Mouse (Mus musculus): ENCODE measurements around the gene 1700008O03Rik.
A peak's percentile ranks its signal among the peaks of the same experiment; 100 is the strongest.

The 1700008O03Rik gene

GRCm38 (mm10) chr7:44343459-44344015, 42.1 kb downstream of the 1700008O03Rik start:
- no peak for DNase-seq (ENCODE audit: low read depth)

GRCm38 (mm10) chr7:44341714-44342113, 43.9 kb downstream of the 1700008O03Rik start:
- DNase-seq (ENCODE audit: low read depth) = no peak

- DNase-seq (ENCODE audit: low read depth) = no peak
These were observed 44.5 kb downstream of the 1700008O03Rik start for GRCm38 (mm10) chr7:44341119-44341518.

GRCm38 (mm10) chr7:44340226-44340625, 45.4 kb downstream of the 1700008O03Rik start:
- DNase-seq (ENCODE audit: low read depth) = no peak

- DNase-seq (ENCODE audit: low read depth) = no peak
These were observed 48.3 kb downstream of the 1700008O03Rik start for GRCm38 (mm10) chr7:44337121-44337849.

- no peak for DNase-seq (ENCODE audit: low read depth)
These were observed 49.3 kb downstream of the 1700008O03Rik start for GRCm38 (mm10) chr7:44336046-44337021.

- DNase-seq (ENCODE audit: low read depth) = no peak
These were observed 50.4 kb downstream of the 1700008O03Rik start for GRCm38 (mm10) chr7:44335031-44335878.

- no peak for DNase-seq (ENCODE audit: low read depth)
These were observed 51.5 kb downstream of the 1700008O03Rik start for GRCm38 (mm10) chr7:44334139-44334538.

GRCm38 (mm10) chr7:44332336-44332735, 53.3 kb downstream of the 1700008O03Rik start:
- no peak for DNase-seq (ENCODE audit: low read depth)

GRCm38 (mm10) chr7:44326614-44327013, 59.0 kb downstream of the 1700008O03Rik start:
- DNase-seq (ENCODE audit: low read depth) = no peak

GRCm38 (mm10) chr7:44322290-44322689, 63.3 kb downstream of the 1700008O03Rik start:
- DNase-seq (ENCODE audit: low read depth) = no peak

- DNase-seq (ENCODE audit: low read depth) = no peak
These were observed 64.7 kb downstream of the 1700008O03Rik start for GRCm38 (mm10) chr7:44320886-44321285.

- peak; percentile 54 for DNase-seq (ENCODE audit: low read depth)
These were observed 67.7 kb downstream of the 1700008O03Rik start for GRCm38 (mm10) chr7:44317913-44318312.

GRCm38 (mm10) chr7:44312484-44312883, 73.1 kb downstream of the 1700008O03Rik start:
- no peak for DNase-seq (ENCODE audit: low read depth)

- peak; percentile 19 for DNase-seq (ENCODE audit: low read depth)
These were observed 73.8 kb downstream of the 1700008O03Rik start for GRCm38 (mm10) chr7:44311713-44312304.

GRCm38 (mm10) chr7:44310878-44311712, 74.5 kb downstream of the 1700008O03Rik start:
- peak; percentile 20 for DNase-seq (ENCODE audit: low read depth)

GRCm38 (mm10) chr7:44310285-44310877, 75.2 kb downstream of the 1700008O03Rik start:
- peak; percentile 34 for DNase-seq (ENCODE audit: low read depth)
